In the genomic region with DNA sequence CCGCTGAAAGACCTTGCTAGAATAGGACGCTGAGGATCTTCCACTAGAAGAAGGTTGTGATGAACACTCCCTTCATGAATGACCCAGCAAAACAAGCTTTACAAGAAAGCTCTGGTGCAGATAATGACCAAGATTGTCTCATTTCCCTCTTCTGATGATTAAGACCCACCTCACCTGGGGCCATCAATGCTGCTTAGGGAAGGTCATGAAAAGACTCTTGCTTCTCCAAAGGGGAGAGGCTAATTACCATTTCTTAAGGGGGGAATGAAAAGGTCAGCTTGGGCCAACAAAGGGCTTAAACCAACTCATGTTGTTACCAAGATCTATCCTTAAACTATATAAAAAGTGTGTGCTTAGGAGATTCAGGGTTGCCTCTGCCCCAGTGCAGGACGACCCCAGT, we compare ENCODE assay signal across 15 mouse cellular contexts.
"Had no signal": no experiment of that assay in that cellular context is flagged by ENCODE, and none has a peak within 500 bp of the region (broad histone marks: within the 10 kb centered on the region; RNA-seq: fewer than 3 reads in every experiment).

No protein-coding gene starts in this region.

- H3K4me3 ChIP-seq: neural tube, embryonic 13.5 days; neural tube, embryonic 15.5 days; stomach, embryonic 15.5 days had no signal

- DNase-seq: retina, postnatal 1 day; right cerebral cortex, adult 18-20 months; right cerebral cortex, postnatal 14 days; right cerebral cortex, postnatal 25 days; right cerebral cortex, postnatal 4 days; spleen, adult 18-20 months; thymus, adult 18-20 months; thymus, adult 2 months; thymus, postnatal 14 days; thymus, postnatal 25 days; thymus, postnatal 4 days had no signal

- H3K36me3 ChIP-seq: neural tube, embryonic 13.5 days; neural tube, embryonic 15.5 days; stomach, embryonic 15.5 days had no signal

- H3K27me3 ChIP-seq: neural tube, embryonic 13.5 days; neural tube, embryonic 15.5 days; stomach, embryonic 15.5 days had no signal

- H3K27ac ChIP-seq: neural tube, embryonic 13.5 days; neural tube, embryonic 15.5 days; stomach, embryonic 15.5 days; stomach, postnatal 0 days had no signal

- H3K9me3 ChIP-seq: neural tube, embryonic 13.5 days; neural tube, embryonic 15.5 days; stomach, embryonic 15.5 days had no signal

- H3K4me1 ChIP-seq: neural tube, embryonic 13.5 days; neural tube, embryonic 15.5 days; stomach, embryonic 15.5 days had no signal
